Mouse (Mus musculus): ENCODE measurements around the gene Sarm1. TPM values are rescaled to one million over a fixed set of nuclear protein-coding genes. Genes with fewer than 3 reads are reported as not detected.

Gene Sarm1
- polyA plus RNA-seq, 1 experiment from 2014 or later = 0.14 TPM

- no peak overlapping the region for H3K27ac ChIP-seq (ENCODE audit: low read depth)
- H3K4me1 ChIP-seq (ENCODE audit: insufficient read depth) = no peaks in the 10 kb centered on the region
- H3K27me3 ChIP-seq (ENCODE audit: insufficient read depth, low read length) = no peaks in the 10 kb centered on the region
- H3K9me3 ChIP-seq (ENCODE audit: low read length) = no peaks in the 10 kb centered on the region
- no peak overlapping the region for H3K4me2 ChIP-seq (ENCODE audit: low read depth, low read length)
- no peak overlapping the region for H3K4me3 ChIP-seq (ENCODE audit: low read depth, low read length)
- ATAC-seq (no peak), DNase-seq (no peak)
- no peak overlapping the region for H3K9ac ChIP-seq (replicated peaks)
- TF ChIP-seq EP300 (IDR thresholded peaks at IDR 0.05; ENCODE audit: low read depth) (no peak), CTCF (IDR thresholded peaks at IDR 0.05; ENCODE audit: low read depth) (no peak)
- H3K36me3 ChIP-seq (replicated peaks; ENCODE audit: insufficient read depth, low read length) = peaks cover 42% of the 10 kb centered on the region
- WGBS (ENCODE audit: insufficient replicate concordance) = 82% methylated on average over 9 of the region's 9 CpGs
Observed at GRCm38 (mm10) chr11:78528714-78529113, 31.2 kb upstream of the Sarm1 start.

- H3K27me3 ChIP-seq (ENCODE audit: insufficient read depth, low read length) = no peaks in the 10 kb centered on the region
- no peaks in the 10 kb centered on the region for H3K9me3 ChIP-seq (ENCODE audit: low read length)
- TF ChIP-seq EP300 (IDR thresholded peaks at IDR 0.05; ENCODE audit: low read depth) (no peak), CTCF (IDR thresholded peaks at IDR 0.05; ENCODE audit: low read depth) (no peak)
- WGBS (ENCODE audit: insufficient replicate concordance) = 80% methylated on average over 2 of the region's 2 CpGs
- no peaks in the 10 kb centered on the region for H3K4me1 ChIP-seq (ENCODE audit: insufficient read depth)
- DNase-seq (no peak), ATAC-seq (no peak)
- no peak overlapping the region for H3K9ac ChIP-seq (replicated peaks)
- peaks cover 75% of the 10 kb centered on the region for H3K36me3 ChIP-seq (replicated peaks; ENCODE audit: insufficient read depth, low read length)
- no peak overlapping the region for H3K27ac ChIP-seq (ENCODE audit: low read depth)
- no peak overlapping the region for H3K4me2 ChIP-seq (ENCODE audit: low read depth, low read length)
- H3K4me3 ChIP-seq (ENCODE audit: low read depth, low read length) = no peak overlapping the region
Observed at GRCm38 (mm10) chr11:78524838-78525237, 27.3 kb upstream of the Sarm1 start.

DNA sequence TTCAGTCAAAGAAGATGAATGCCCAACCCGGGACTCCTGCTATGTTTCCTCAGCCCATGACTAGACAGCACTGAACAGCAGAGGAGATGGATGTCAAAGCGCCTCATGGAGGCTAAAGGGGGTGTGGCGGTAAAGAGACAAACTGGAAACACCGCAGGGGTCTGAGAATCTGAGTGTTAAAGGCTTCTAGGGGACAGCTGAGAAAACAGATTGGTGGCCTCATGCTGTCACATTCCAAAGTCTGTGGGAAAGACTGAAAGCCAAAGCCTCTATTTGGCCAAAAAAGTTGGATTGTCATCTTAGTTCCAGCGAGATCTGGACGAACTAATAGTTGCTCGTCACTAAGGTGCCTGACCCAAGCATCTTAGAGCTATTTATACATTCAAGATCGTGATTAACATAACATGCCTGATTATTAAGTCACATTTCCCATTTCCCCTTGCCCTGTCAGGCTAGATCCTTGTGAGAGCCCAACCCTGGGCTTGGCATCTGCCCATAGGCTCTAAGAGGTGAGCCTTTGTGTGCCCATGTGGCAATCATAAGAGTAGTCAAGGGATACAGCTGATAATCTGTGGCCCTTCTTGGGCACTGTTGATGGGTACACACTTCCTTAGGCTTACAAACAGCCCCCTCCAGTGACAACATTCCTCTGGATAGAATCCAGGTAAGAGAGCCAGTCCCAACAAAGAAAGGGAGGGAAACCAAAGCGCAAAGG lies 25.8 kb upstream of the Sarm1 start:
- TF ChIP-seq CTCF (IDR thresholded peaks at IDR 0.05; ENCODE audit: low read depth) (no peak), EP300 (IDR thresholded peaks at IDR 0.05; ENCODE audit: low read depth) (no peak)
- Histone ChIP-seq H3K4me3 (ENCODE audit: low read depth, low read length) (no peak overlapping the region), H3K4me2 (ENCODE audit: low read depth, low read length) (no peak overlapping the region), H3K27ac (ENCODE audit: low read depth) (no peak overlapping the region), H3K9ac (replicated peaks) (no peak overlapping the region), H3K9me3 (ENCODE audit: low read length) (no peaks in the 10 kb centered on the region), H3K27me3 (ENCODE audit: insufficient read depth, low read length) (no peaks in the 10 kb centered on the region), H3K36me3 (replicated peaks; ENCODE audit: insufficient read depth, low read length) (peaks cover 77% of the 10 kb centered on the region), H3K4me1 (ENCODE audit: insufficient read depth) (no peaks in the 10 kb centered on the region)
- no peak for ATAC-seq
- DNase-seq = no peak
- WGBS (ENCODE audit: insufficient replicate concordance) = 88% methylated on average over 9 of the region's 9 CpGs

- no peaks in the 10 kb centered on the region for H3K4me1 ChIP-seq (ENCODE audit: insufficient read depth)
- ATAC-seq (no peak), DNase-seq (no peak)
- WGBS (ENCODE audit: insufficient replicate concordance) = 88% methylated on average over 1 of the region's 1 CpGs
- no peak overlapping the region for H3K4me3 ChIP-seq (ENCODE audit: low read depth, low read length)
- no peak overlapping the region for H3K9ac ChIP-seq (replicated peaks)
- no peak overlapping the region for H3K27ac ChIP-seq (ENCODE audit: low read depth)
- TF ChIP-seq EP300 (IDR thresholded peaks at IDR 0.05; ENCODE audit: low read depth) = no peak
- peak; percentile 57 for TF ChIP-seq CTCF (IDR thresholded peaks at IDR 0.05; ENCODE audit: low read depth)
- no peaks in the 10 kb centered on the region for H3K9me3 ChIP-seq (ENCODE audit: low read length)
- no peak overlapping the region for H3K4me2 ChIP-seq (ENCODE audit: low read depth, low read length)
- H3K36me3 ChIP-seq (replicated peaks; ENCODE audit: insufficient read depth, low read length) = peaks cover 76% of the 10 kb centered on the region
- no peaks in the 10 kb centered on the region for H3K27me3 ChIP-seq (ENCODE audit: insufficient read depth, low read length)
Observed at GRCm38 (mm10) chr11:78522481-78522997, 25.0 kb upstream of the Sarm1 start.

- no peak for TF ChIP-seq CTCF (IDR thresholded peaks at IDR 0.05; ENCODE audit: low read depth)
- TF ChIP-seq EP300 (IDR thresholded peaks at IDR 0.05; ENCODE audit: low read depth) = no peak
- Histone ChIP-seq H3K9ac (replicated peaks) (no peak overlapping the region), H3K9me3 (ENCODE audit: low read length) (no peaks in the 10 kb centered on the region), H3K4me2 (ENCODE audit: low read depth, low read length) (no peak overlapping the region), H3K27me3 (ENCODE audit: insufficient read depth, low read length) (no peaks in the 10 kb centered on the region), H3K36me3 (replicated peaks; ENCODE audit: insufficient read depth, low read length) (peaks cover 75% of the 10 kb centered on the region), H3K4me1 (ENCODE audit: insufficient read depth) (no peaks in the 10 kb centered on the region), H3K4me3 (ENCODE audit: low read depth, low read length) (no peak overlapping the region), H3K27ac (ENCODE audit: low read depth) (no peak overlapping the region)
- no peak for ATAC-seq
- no peak for DNase-seq
- 87% methylated on average over 3 of the region's 3 CpGs for WGBS (ENCODE audit: insufficient replicate concordance)
Observed at GRCm38 (mm10) chr11:78521880-78522279, 24.3 kb upstream of the Sarm1 start.

- H3K36me3 ChIP-seq (replicated peaks; ENCODE audit: insufficient read depth, low read length) = peaks cover 70% of the 10 kb centered on the region
- H3K27me3 ChIP-seq (ENCODE audit: insufficient read depth, low read length) = no peaks in the 10 kb centered on the region
- H3K4me1 ChIP-seq (ENCODE audit: insufficient read depth) = peaks cover 2% of the 10 kb centered on the region; the same call in 1 of the 2 replicates
- no peaks in the 10 kb centered on the region for H3K9me3 ChIP-seq (ENCODE audit: low read length)
- no peak overlapping the region for H3K9ac ChIP-seq (replicated peaks)
- no peak for TF ChIP-seq CTCF (IDR thresholded peaks at IDR 0.05; ENCODE audit: low read depth)
- TF ChIP-seq EP300 (IDR thresholded peaks at IDR 0.05; ENCODE audit: low read depth) = no peak
- H3K4me3 ChIP-seq (ENCODE audit: low read depth, low read length) = no peak overlapping the region
- WGBS (ENCODE audit: insufficient replicate concordance) = 90% methylated on average over 10 of the region's 10 CpGs
- no peak for ATAC-seq
- no peak overlapping the region for H3K4me2 ChIP-seq (ENCODE audit: low read depth, low read length)
- no peak for DNase-seq
- H3K27ac ChIP-seq (ENCODE audit: low read depth) = no peak overlapping the region
Observed at GRCm38 (mm10) chr11:78518931-78519330, 21.4 kb upstream of the Sarm1 start.

Data from liver, postnatal 0 days (tissue).